Mouse (Mus musculus): ENCODE measurements around the gene Ttll8.
A peak's percentile ranks its signal among the peaks of the same experiment; 100 is the strongest.

Gene Ttll8

DNA sequence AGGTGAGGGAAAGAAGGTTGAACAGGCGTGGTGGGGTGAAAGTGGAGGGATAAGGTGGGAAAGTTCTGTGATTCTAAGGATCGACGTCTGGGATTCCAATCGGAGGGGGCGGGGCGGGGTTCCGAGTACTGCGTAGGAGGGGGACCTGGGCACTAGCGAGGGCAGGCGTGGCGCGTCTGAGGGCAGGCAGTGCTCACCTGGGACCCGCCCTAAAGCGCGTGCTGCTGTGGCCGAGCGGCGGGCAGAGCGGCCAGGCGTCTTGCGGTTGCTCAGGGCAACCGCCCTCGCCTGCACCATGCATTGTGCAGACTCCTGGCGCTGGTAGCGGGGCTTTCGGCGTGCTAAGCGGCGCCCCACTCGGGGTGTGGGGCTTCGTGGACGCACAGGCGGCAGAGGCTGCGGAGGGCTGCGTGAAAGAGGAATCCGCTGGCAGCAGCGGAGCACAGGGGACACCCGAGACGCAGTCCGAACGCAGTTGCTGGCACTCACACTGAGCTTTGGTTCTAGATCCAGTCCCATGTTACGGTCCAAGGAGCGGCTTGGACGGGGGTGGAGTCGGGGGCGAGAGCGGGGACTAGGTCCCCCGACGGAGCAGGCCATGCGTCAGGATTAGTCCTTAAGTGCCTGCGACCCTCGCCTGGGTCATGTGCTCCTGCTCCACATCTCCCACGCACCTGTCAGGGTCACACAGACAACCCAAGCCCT, at the start of gene Ttll8:
TSS of gene Ttll8 (minus strand) at position 51 of the 705 bp plus-strand sequence.
- no peak for DNase-seq (ENCODE audit: low read depth, low spot score)

DNA sequence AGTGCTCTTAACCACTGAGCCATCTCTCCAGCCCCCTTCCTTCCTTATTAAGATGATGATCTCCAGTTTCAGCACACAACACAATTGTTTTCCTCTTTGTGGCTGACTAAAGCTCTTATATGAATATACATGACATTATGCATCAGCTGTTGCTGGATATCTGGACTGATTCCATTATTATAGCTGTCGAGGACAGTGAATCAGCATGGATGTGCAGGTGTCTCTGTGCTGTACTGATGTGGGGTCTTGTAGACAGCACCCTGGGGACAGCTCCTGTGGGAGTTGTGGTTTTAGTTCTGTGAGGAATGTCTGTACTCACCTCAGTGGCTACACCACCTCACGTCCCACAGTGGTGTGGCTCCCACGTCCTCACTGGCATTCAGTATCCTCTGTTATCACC, 47.0 kb upstream of the Ttll8 start:
- no peak for DNase-seq (ENCODE audit: low read depth, low spot score)

DNA sequence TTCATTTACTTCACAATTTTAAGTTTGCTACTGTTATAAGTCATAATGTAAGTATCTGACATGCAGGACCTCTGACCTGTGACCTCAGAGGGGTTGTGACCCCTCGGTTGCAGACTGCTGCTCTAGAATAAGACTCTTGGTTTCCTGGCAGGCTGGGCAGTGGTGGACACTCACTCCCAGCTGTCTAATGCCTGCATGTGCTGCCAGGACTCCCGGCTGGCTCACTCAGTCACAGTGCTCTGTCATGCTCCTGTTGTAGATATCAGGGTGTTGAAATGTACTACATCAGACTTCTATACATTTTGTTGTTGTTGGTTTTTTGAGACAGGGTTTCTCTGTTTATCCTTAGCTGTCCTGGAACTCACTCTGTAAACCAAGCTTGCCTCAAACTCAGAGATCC, 46.1 kb upstream of the Ttll8 start:
- DNase-seq (ENCODE audit: low read depth, low spot score) = no peak

- no peak for DNase-seq (ENCODE audit: low read depth, low spot score)
These were observed 44.9 kb upstream of the Ttll8 start for GRCm38 (mm10) chr15:88999124-88999523.

- no peak for DNase-seq (ENCODE audit: low read depth, low spot score)
These were observed 44.4 kb upstream of the Ttll8 start for GRCm38 (mm10) chr15:88998636-88999035.

GRCm38 (mm10) chr15:88989236-88989635, 35.0 kb upstream of the Ttll8 start:
- DNase-seq (ENCODE audit: low read depth, low spot score) = no peak

- no peak for DNase-seq (ENCODE audit: low read depth, low spot score)
These were observed 28.4 kb upstream of the Ttll8 start, which contains the start of gene Mov10l1 for GRCm38 (mm10) chr15:88982534-88983079. Gene Mov10l1, plus strand, starts transcription at chr15:88982909.

GRCm38 (mm10) chr15:88979138-88979446, 24.9 kb upstream of the Ttll8 start:
- DNase-seq (ENCODE audit: low read depth, low spot score) = no peak

DNA sequence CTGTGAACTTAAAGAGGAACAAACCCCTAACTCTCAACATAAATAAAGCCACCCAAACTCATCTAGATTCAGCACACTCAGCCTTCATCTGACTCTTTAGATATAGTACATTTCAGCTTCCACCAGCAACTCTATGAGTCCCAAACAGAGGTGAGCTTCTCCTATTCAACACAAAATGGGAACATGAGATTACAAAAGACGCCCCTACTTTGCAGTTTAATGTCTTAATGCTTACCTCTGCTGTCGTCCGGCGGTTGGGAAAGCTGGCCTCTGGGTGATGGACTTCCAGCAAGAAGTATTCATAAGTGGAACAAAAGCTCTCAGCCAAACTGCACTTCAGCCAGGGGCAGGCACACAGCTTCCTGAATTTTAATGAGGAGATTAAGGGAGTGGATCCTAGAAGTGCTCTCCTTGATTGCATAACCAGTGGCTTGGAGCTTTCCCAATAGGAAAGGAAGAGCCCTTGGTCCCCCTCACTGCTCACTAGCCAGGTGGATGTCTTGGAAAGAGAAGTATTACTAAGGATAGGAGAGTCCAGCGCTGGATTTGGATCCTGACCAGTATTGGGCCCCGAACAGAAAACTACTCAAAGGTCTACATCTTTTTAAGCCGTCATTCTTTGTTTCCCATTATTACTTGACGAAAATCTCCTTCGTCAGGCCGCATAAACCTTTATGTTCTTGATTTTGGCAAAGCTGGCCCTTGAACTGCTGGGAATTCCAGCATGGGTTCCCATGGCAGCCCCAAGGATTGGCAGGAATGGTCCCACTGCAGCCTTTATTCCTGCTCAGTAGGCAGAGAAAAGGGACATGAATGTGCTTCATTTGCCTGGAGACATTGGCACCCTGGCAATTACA, 24.3 kb upstream of the Ttll8 start, which contains the start of gene Mlc1:
TSS of gene Mlc1 (minus strand) at position 727 of the 857 bp plus-strand sequence.
- DNase-seq (ENCODE audit: low read depth, low spot score) = peak; percentile 47

- DNase-seq (ENCODE audit: low read depth, low spot score) = no peak
These were observed 18.1 kb upstream of the Ttll8 start for GRCm38 (mm10) chr15:88972300-88972699.

DNA sequence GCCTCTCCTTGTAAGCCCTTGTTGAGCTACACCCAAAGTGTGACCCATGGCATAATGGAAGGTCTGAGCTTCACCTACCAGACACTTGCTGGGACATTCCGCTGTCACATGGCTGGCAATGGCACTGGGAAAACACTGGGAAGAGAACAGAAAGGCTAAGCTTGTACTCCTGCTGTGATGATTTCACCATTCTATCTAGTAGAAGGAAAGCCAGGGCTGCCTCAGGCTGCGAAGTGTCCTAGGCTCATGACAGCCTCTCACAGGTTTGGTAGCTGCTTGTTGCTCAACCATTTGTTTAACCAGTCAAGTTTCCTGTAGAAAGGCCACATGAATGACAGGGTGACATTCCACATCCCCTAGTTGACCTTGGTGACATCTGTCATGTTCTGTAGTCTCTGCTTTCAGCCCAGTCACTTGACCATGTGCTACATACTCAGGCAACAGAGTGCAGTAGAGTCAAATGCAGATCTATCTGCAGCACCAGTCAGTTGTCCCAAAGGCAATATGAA, 9.9 kb upstream of the Ttll8 start:
- no peak for DNase-seq (ENCODE audit: low read depth, low spot score)

DNA sequence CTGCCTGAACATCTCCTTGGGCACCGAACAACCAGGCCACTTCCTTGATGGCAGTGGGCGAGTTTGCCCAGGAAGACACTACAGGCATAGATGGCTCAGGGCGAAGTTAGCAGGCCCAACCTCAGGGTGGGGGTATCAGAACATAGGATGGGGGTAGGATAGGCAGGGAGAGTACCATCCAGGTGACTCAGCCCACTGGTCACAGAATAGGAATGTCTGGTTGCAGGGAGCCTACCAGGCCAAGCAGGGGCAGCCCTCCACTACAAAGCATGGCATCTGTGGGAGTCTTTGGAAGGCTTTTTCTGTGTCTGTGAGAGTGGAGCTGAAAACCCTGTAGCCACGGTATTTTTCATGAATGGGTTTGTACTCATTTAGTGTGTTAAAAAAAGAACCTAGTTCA, 3.3 kb upstream of the Ttll8 start:
- no peak for DNase-seq (ENCODE audit: low read depth, low spot score)

- DNase-seq (ENCODE audit: low read depth, low spot score) = no peak
These were observed 1.1 kb upstream of the Ttll8 start for GRCm38 (mm10) chr15:88955342-88955741.

DNA sequence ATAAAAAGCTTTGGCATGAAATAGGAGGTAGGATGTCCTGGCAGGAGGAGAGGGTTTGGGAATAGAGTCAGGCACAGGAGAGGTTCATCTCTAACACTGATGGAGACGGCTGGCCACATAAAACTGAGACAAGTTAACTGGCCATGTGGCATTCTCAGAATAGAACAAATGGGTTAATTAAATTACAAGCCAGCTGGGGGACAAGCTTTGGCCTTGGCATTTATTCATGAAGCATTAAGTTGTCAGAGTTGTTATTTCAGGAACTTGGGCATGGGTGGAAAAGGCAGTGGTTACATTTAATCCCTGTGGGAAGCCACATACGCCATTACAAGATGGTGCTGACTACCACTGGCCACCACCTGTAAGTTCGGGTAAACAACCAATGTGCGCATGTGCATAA, 3.0 kb downstream of the Ttll8 start:
- DNase-seq (ENCODE audit: low read depth, low spot score) = no peak

- DNase-seq (ENCODE audit: low read depth, low spot score) = no peak
These were observed 7.4 kb downstream of the Ttll8 start for GRCm38 (mm10) chr15:88946851-88947250.

DNA sequence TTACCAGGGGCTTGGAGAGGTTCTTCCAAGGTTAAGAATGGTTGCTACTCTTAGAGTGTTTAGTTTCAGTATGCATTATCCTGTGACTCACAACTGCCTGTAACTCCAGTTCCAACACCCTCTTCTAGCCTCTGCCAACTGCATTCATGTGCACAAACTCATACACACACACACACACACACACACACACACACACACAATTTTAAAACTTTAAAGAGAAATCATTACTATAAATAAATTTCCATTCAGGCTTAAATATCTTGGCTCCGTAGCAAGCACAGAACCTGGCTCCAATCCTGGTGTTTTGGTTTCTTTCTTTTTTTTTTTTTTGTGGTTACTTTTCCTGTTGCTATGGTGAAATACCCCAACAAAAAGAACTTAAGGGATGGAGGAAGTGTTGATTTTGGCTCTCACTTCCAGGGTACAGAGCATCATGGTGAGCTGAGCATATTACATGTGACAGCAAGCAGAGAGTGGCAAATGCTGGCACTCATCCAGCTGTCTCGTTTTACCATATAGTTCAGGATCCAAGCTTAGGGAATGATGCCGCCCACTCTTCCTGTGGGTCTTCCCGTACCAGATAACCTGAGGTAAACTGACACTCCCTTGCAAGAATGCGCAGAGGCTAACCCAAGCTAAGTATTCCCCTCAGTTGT, 10.2 kb downstream of the Ttll8 start:
- no peak for DNase-seq (ENCODE audit: low read depth, low spot score)

- no peak for DNase-seq (ENCODE audit: low read depth, low spot score)
These were observed 11.4 kb downstream of the Ttll8 start for GRCm38 (mm10) chr15:88942783-88943182.

DNA sequence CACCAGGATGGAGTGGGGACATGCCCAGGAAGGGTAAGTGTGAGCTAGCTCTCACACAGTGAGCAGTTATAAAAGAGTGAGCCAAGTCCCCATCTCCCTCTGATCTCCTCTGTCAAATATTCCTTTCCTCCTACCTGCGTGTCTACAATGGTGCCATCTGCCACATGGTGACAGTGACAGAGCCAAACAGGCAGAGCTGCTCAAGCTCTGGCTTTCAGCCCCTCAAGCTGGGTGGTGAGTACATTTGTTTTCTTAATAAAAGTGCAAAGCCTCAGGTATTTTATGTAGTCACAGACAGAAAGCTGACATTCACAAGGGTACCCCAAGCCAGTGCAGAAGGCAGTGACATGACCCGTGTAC, 16.9 kb downstream of the Ttll8 start:
- no peak for DNase-seq (ENCODE audit: low read depth, low spot score)

- DNase-seq (ENCODE audit: low read depth, low spot score) = no peak
These were observed 17.5 kb downstream of the Ttll8 start for GRCm38 (mm10) chr15:88936619-88937290.

DNA sequence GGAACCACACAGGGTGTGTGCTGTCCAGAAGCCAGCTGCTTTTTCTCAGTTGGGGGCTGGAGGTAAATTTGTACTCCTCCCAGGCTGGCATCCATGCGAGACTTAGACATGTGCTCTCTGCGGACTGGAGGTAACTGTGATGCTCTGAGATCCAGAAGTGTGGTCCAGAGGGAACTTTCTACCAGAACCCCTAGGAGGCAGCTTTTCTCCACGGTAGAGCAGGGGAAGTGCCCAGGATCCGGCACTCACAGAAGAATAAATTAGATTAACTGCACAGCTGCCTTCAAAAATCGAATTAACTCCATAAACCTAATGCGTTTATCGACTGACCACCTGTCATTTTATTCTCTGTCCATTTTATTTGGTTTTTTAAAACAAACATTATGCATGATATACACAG, 20.1 kb downstream of the Ttll8 start:
- DNase-seq (ENCODE audit: low read depth, low spot score) = no peak

GRCm38 (mm10) chr15:88932667-88933066, 21.6 kb downstream of the Ttll8 start:
- DNase-seq (ENCODE audit: low read depth, low spot score) = no peak

DNA sequence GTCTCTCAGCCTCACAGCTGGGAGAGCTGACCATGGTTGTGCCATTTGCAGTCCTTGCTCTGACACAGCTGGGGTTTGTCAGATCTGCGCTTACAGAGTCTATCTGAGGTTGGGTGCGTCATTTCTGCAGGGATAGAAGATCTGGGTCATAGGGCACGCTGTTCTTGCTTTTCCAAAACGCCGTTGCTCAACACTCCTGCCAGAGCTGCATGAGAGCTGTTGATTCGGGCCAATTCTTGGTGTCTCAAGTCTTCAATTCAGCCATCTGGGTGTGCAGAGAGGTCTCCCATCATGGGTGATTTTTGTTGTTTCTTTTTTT, 32.3 kb downstream of the Ttll8 start:
- DNase-seq (ENCODE audit: low read depth, low spot score) = no peak
